Mouse (Mus musculus): ENCODE results near the gene Dcaf17. TPM values are rescaled to one million over a fixed set of nuclear protein-coding genes. Genes with fewer than 3 reads are reported as not detected.

The Dcaf17 gene
- 40.0 and 41.0 TPM in 2 replicates for polyA plus RNA-seq (2016; fragmentation: Nextera tagmentation; extraction: Ambion mirVana)

- Histone ChIP-seq H3K4me3 (replicated peaks) (peak within 1 kb of the TSS; percentile 64), H3K9ac (peak within 1 kb of the TSS; percentile 72), H3K4me1 (peaks cover 12% of the 10 kb centered on the region), H3K27me3 (no peaks in the 10 kb centered on the region), H3K9me3 (no peaks in the 10 kb centered on the region), H3K4me2 (peak within 1 kb of the TSS; percentile 68), H3K36me3 (replicated peaks) (peaks cover 10% of the 10 kb centered on the region), H3K27ac (peak within 1 kb of the TSS; percentile 93)
- ATAC-seq (ENCODE audit: low FRiP score) = peak; percentile 97
- WGBS = under 1% methylated on average over 57 of the region's 57 CpGs
Observed at GRCm38 (mm10) chr2:71055300-71056114, at the start of gene Dcaf17, which contains the start of gene Mettl8. TSS of gene Dcaf17 (plus strand) at chr2:71055328. TSS of gene Mettl8 (minus strand) at chr2:71055583.

GRCm38 (mm10) chr2:71011816-71012215 lies 43.3 kb upstream of the Dcaf17 start:
- WGBS = 98% methylated on average over 1 of the region's 1 CpGs
- Histone ChIP-seq H3K36me3 (replicated peaks) (no peaks in the 10 kb centered on the region), H3K4me3 (replicated peaks) (no peak overlapping the region), H3K4me2 (no peak overlapping the region), H3K9ac (no peak overlapping the region), H3K27me3 (no peaks in the 10 kb centered on the region), H3K9me3 (no peaks in the 10 kb centered on the region), H3K27ac (no peak overlapping the region), H3K4me1 (no peaks in the 10 kb centered on the region)
- ATAC-seq (ENCODE audit: low FRiP score) = no peak

- no peak for ATAC-seq (ENCODE audit: low FRiP score)
- 94% methylated on average over 7 of the region's 7 CpGs for WGBS
- Histone ChIP-seq H3K27ac (no peak overlapping the region), H3K9ac (no peak overlapping the region), H3K36me3 (replicated peaks) (no peaks in the 10 kb centered on the region), H3K4me2 (no peak overlapping the region), H3K27me3 (no peaks in the 10 kb centered on the region), H3K4me1 (no peaks in the 10 kb centered on the region), H3K4me3 (replicated peaks) (no peak overlapping the region), H3K9me3 (no peaks in the 10 kb centered on the region)
Observed at GRCm38 (mm10) chr2:71013521-71013920, 41.6 kb upstream of the Dcaf17 start.

GRCm38 (mm10) chr2:71019277-71019676 lies 35.9 kb upstream of the Dcaf17 start:
- no peaks in the 10 kb centered on the region for H3K36me3 ChIP-seq (replicated peaks)
- no peak overlapping the region for H3K27ac ChIP-seq
- WGBS = 57% methylated on average over 9 of the region's 9 CpGs
- H3K4me3 ChIP-seq (replicated peaks) = no peak overlapping the region
- no peak overlapping the region for H3K9ac ChIP-seq
- no peak overlapping the region for H3K4me2 ChIP-seq
- peaks cover 11% of the 10 kb centered on the region for H3K4me1 ChIP-seq
- ATAC-seq (ENCODE audit: low FRiP score) = no peak
- no peaks in the 10 kb centered on the region for H3K9me3 ChIP-seq
- no peaks in the 10 kb centered on the region for H3K27me3 ChIP-seq

- peak overlapping the region; percentile 36; the same call in 1 of the 2 replicates for H3K27ac ChIP-seq
- H3K36me3 ChIP-seq (replicated peaks) = no peaks in the 10 kb centered on the region
- no peak overlapping the region for H3K4me3 ChIP-seq (replicated peaks)
- H3K4me2 ChIP-seq = no peak overlapping the region
- no peaks in the 10 kb centered on the region for H3K9me3 ChIP-seq
- H3K27me3 ChIP-seq = no peaks in the 10 kb centered on the region
- peaks cover 11% of the 10 kb centered on the region for H3K4me1 ChIP-seq
- WGBS = 53% methylated on average over 8 of the region's 8 CpGs
- H3K9ac ChIP-seq = no peak overlapping the region
- ATAC-seq (ENCODE audit: low FRiP score) = no peak; the same call in 1 of the 2 replicates
Observed at GRCm38 (mm10) chr2:71019704-71020375, 35.3 kb upstream of the Dcaf17 start.

GRCm38 (mm10) chr2:71020674-71021073 lies 34.5 kb upstream of the Dcaf17 start:
- ATAC-seq (ENCODE audit: low FRiP score) = no peak
- 83% methylated on average over 8 of the region's 8 CpGs for WGBS
- Histone ChIP-seq H3K4me2 (no peak overlapping the region), H3K9ac (no peak overlapping the region), H3K36me3 (replicated peaks) (no peaks in the 10 kb centered on the region), H3K27me3 (no peaks in the 10 kb centered on the region), H3K27ac (no peak overlapping the region), H3K9me3 (no peaks in the 10 kb centered on the region), H3K4me1 (peaks cover 11% of the 10 kb centered on the region), H3K4me3 (replicated peaks) (no peak overlapping the region)

- no peak for ATAC-seq (ENCODE audit: low FRiP score)
Observed at GRCm38 (mm10) chr2:71022991-71023390, 32.1 kb upstream of the Dcaf17 start.

GRCm38 (mm10) chr2:71023986-71024385 lies 31.1 kb upstream of the Dcaf17 start:
- peaks cover 9% of the 10 kb centered on the region for H3K4me1 ChIP-seq
- no peaks in the 10 kb centered on the region for H3K9me3 ChIP-seq
- H3K27ac ChIP-seq = no peak overlapping the region
- no peaks in the 10 kb centered on the region for H3K36me3 ChIP-seq (replicated peaks)
- H3K27me3 ChIP-seq = no peaks in the 10 kb centered on the region
- no peak overlapping the region for H3K4me2 ChIP-seq
- no peak overlapping the region for H3K4me3 ChIP-seq (replicated peaks)
- WGBS = 92% methylated on average over 6 of the region's 6 CpGs
- no peak for ATAC-seq (ENCODE audit: low FRiP score)
- no peak overlapping the region for H3K9ac ChIP-seq

More at GRCm38 (mm10) chr2:71022991-71023390, 32.1 kb upstream of the Dcaf17 start:
- Histone ChIP-seq H3K27ac (no peak overlapping the region), H3K4me2 (no peak overlapping the region), H3K27me3 (no peaks in the 10 kb centered on the region), H3K9me3 (no peaks in the 10 kb centered on the region), H3K4me3 (replicated peaks) (no peak overlapping the region), H3K36me3 (replicated peaks) (no peaks in the 10 kb centered on the region), H3K4me1 (peaks cover 11% of the 10 kb centered on the region), H3K9ac (no peak overlapping the region)
- WGBS = 91% methylated on average over 6 of the region's 6 CpGs

- no peaks in the 10 kb centered on the region for H3K36me3 ChIP-seq (replicated peaks)
- no peak overlapping the region for H3K4me3 ChIP-seq (replicated peaks)
- H3K9me3 ChIP-seq = no peaks in the 10 kb centered on the region
- WGBS = 50% methylated on average over 12 of the region's 12 CpGs
- H3K4me1 ChIP-seq = no peaks in the 10 kb centered on the region
- no peaks in the 10 kb centered on the region for H3K27me3 ChIP-seq
- no peak for ATAC-seq (ENCODE audit: low FRiP score)
- no peak overlapping the region for H3K4me2 ChIP-seq
- no peak overlapping the region for H3K27ac ChIP-seq
- H3K9ac ChIP-seq = no peak overlapping the region
Observed at GRCm38 (mm10) chr2:71025576-71026315, 29.4 kb upstream of the Dcaf17 start.

GRCm38 (mm10) chr2:71026787-71027186 lies 28.3 kb upstream of the Dcaf17 start:
- 44% methylated on average over 5 of the region's 5 CpGs for WGBS
- no peaks in the 10 kb centered on the region for H3K9me3 ChIP-seq
- no peaks in the 10 kb centered on the region for H3K36me3 ChIP-seq (replicated peaks)
- H3K4me2 ChIP-seq = no peak overlapping the region
- no peak overlapping the region for H3K4me3 ChIP-seq (replicated peaks)
- peak; percentile 53; the same call in 1 of the 2 replicates for ATAC-seq (ENCODE audit: low FRiP score)
- H3K27ac ChIP-seq = no peak overlapping the region
- no peaks in the 10 kb centered on the region for H3K27me3 ChIP-seq
- no peaks in the 10 kb centered on the region for H3K4me1 ChIP-seq
- H3K9ac ChIP-seq = no peak overlapping the region

GRCm38 (mm10) chr2:71027631-71028030 lies 27.5 kb upstream of the Dcaf17 start:
- Histone ChIP-seq H3K27me3 (no peaks in the 10 kb centered on the region), H3K4me1 (peaks cover 7% of the 10 kb centered on the region), H3K4me2 (no peak overlapping the region), H3K36me3 (replicated peaks) (no peaks in the 10 kb centered on the region), H3K27ac (no peak overlapping the region), H3K9ac (no peak overlapping the region), H3K4me3 (replicated peaks) (no peak overlapping the region), H3K9me3 (no peaks in the 10 kb centered on the region)
- WGBS = 98% methylated on average over 9 of the region's 9 CpGs
- ATAC-seq (ENCODE audit: low FRiP score) = no peak

- no peak overlapping the region for H3K4me2 ChIP-seq
- no peak overlapping the region for H3K4me3 ChIP-seq (replicated peaks)
- H3K9ac ChIP-seq = no peak overlapping the region
- H3K27ac ChIP-seq = no peak overlapping the region
- 0 out of 2 replicates have a peak, but pooled peaks have one; percentile 23 for ATAC-seq (ENCODE audit: low FRiP score)
- H3K4me1 ChIP-seq = peaks cover 20% of the 10 kb centered on the region
- WGBS = 77% methylated on average over 2 of the region's 2 CpGs
- H3K27me3 ChIP-seq = no peaks in the 10 kb centered on the region
- H3K36me3 ChIP-seq (replicated peaks) = no peaks in the 10 kb centered on the region
- no peaks in the 10 kb centered on the region for H3K9me3 ChIP-seq
Observed at GRCm38 (mm10) chr2:71030663-71031062, 24.5 kb upstream of the Dcaf17 start.
